Mouse (Mus musculus): ENCODE measurements around the gene Aacs.

DNA sequence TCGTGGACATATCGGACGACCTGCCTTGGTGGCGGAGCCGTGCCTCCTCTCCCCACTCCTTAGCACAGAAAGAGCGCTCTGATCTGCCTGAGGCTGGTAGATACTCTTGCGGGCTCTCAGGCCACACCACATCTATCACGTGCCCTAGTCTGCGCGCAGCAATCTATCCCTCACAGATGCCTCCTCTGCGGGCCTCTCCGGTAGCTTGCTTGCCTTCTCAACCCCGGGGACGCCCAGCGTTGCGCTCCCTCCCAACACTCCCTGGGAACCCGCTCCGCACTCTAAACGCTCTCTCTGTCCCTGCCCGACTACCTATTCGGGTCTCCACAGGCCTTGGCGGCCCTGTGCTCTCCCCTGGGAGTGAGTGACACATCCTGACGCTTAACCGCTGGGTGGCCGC is 56.0 kb downstream of the Aacs start, which contains the start of gene Tmem132b:
- TF ChIP-seq GATA1 (IDR thresholded peaks at IDR 0.05; ENCODE audit: borderline replicate concordance, low read length) (no peak), FLI1 (IDR thresholded peaks at IDR 0.05; ENCODE audit: low read length) (no peak)
